Mouse (Mus musculus) erythroblast, embryonic 14.5 days (primary cell): ENCODE data around the gene Gyg.

Experiments
- GATA1 ChIP-seq: IDR thresholded peaks from 2 replicates; pipeline ENCODE4 v1.6.1; 2012; ENCODE audit warnings: low read length, inconsistent platforms, mixed read lengths
- TAL1 ChIP-seq: IDR thresholded peaks from 3 replicates; pipeline ENCODE4 v1.6.1; 2012; ENCODE audit warnings: low read length, inconsistent platforms, mixed read lengths

GRCm38 (mm10) chr3:20130456-20131349 is 24.4 kb downstream of the Gyg start:
- TF ChIP-seq GATA1 (no peak), TAL1 (no peak)
